Mouse (Mus musculus) liver, embryonic 13.5 days (tissue): ENCODE results near the gene Th. TPM values are rescaled to one million over a fixed set of nuclear protein-coding genes. Genes with fewer than 3 reads are reported as not detected.

ENCODE experiments used
- ATAC-seq: fragments of 200-750 bp; cut with Nextera tagmentation; 2 replicates; pipeline ENCODE4 v1.8.0; 2017; ENCODE audit warnings: low read depth, mild to moderate bottlenecking, moderate number of reproducible peaks, moderate library complexity
- DNase-seq: peaks from one replicate; pipeline ENCODE4 v3.0.0; 2022
- H3K27ac ChIP-seq: fragments of 300-500 bp; sonication (generic); 2 replicates; pipeline ENCODE4 v1.5.1; 2015; ENCODE audit warnings: moderate library complexity, mild to moderate bottlenecking, inconsistent platforms
- H3K27me3 ChIP-seq: fragments of 300-500 bp; sonication (generic); 2 replicates; pipeline ENCODE4 v1.6.1; 2015; ENCODE audit warnings: mild to moderate bottlenecking, inconsistent platforms
- H3K36me3 ChIP-seq: fragments of 300-500 bp; sonication (generic); 2 replicates; pipeline ENCODE4 v1.6.1; 2015; ENCODE audit warnings: mild to moderate bottlenecking, inconsistent platforms
- H3K4me1 ChIP-seq: fragments of 300-500 bp; sonication (generic); replicated peaks from 2 replicates; pipeline ENCODE4 v1.6.1; 2015; ENCODE audit warnings: inconsistent platforms
- H3K4me2 ChIP-seq: fragments of 300-500 bp; sonication (generic); 2 replicates; pipeline ENCODE4 v1.6.1; 2015; ENCODE audit warnings: inconsistent platforms, mild to moderate bottlenecking, moderate library complexity
- H3K4me3 ChIP-seq: fragments of 300-500 bp; sonication (generic); replicated peaks from 2 replicates; pipeline ENCODE4 v1.5.1; 2015; ENCODE audit warnings: mild to moderate bottlenecking, inconsistent platforms
- H3K9ac ChIP-seq: fragments of 300-500 bp; sonication (generic); 2 replicates; pipeline ENCODE4 v1.6.1; 2015; ENCODE audit warnings: mild to moderate bottlenecking, inconsistent platforms
- H3K9me3 ChIP-seq: fragments of 300-500 bp; sonication (generic); replicated peaks from 2 replicates; pipeline ENCODE4 v1.6.1; 2016; ENCODE audit warnings: inconsistent platforms
- WGBS: fragments of 180-500 bp; shearing (Covaris S2); methylation state at CpG from one replicate; pipeline ENCODE4 v1.1.7; 2015; ENCODE audit not compliant: insufficient replicate concordance; 5-methylcytosine and 5-hydroxymethylcytosine counted together
- polyA plus RNA-seq: library from polyadenylated mRNA; unstranded; fragments of >200 nt; fragmentation: Nextera tagmentation; extraction: Ambion mirVana; gene quantifications from 2 replicates; pipeline ENCODE4 v1.2.1, GENCODE M21; 2015

Gene Th
- polyA plus RNA-seq, 1 experiment from 2014 or later: not detected

DNA sequence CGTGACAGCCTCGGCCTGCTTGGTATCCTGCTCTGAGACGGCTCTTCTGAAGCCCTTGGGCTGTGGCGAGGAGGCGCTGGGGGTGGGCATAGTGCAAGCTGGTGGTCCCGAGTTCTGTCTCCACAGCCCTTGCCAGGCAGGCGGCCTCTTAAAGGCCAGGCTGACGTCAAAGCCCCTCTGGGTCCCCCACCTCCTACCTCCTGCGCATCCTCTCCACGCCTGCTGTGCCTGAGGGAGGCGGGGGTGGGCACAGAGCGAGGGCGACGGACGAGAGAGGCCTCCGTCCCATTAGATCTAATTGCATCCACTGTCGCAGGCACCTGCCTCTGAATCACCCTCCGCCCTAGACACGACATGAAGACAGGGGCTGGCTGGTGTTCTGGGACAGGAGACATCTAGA is 31.1 kb downstream of the Th start:
- H3K9me3 ChIP-seq: no peaks in the 10 kb centered on the region
- no peak overlapping the region for H3K4me3 ChIP-seq
- no peak overlapping the region for H3K9ac ChIP-seq
- peaks cover 52% of the 10 kb centered on the region for H3K27me3 ChIP-seq
- no peak overlapping the region for H3K27ac ChIP-seq
- ATAC-seq (no peak), DNase-seq (no peak)
- no peaks in the 10 kb centered on the region for H3K36me3 ChIP-seq
- no peaks in the 10 kb centered on the region for H3K4me1 ChIP-seq
- 56% methylated on average over 19 of the region's 19 CpGs for WGBS
- no peak overlapping the region for H3K4me2 ChIP-seq

DNA sequence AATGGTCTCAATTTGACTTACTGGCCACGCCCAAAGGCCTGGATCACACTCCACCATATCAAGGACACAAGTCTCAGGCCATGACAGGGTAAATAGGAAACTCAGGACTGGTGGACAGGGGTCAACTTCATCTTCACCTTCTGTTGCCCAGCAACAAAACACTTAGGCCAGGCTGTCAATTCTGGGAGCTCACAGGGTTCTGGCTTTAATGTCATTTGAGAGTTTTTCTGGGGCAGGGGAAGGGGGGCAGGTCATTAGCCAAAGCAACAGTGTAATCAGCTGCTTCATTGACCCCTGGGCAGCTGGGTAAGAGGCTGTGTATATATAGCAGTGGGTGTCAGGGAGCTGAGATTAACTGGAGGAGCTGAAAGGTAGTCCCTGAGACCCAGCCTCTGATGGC is 33.5 kb downstream of the Th start:
- 42% methylated on average over 1 of the region's 1 CpGs for WGBS
- Histone ChIP-seq H3K27ac (no peak overlapping the region), H3K9me3 (no peaks in the 10 kb centered on the region), H3K36me3 (no peaks in the 10 kb centered on the region), H3K4me3 (no peak overlapping the region), H3K27me3 (peaks cover 52% of the 10 kb centered on the region), H3K9ac (no peak overlapping the region), H3K4me1 (no peaks in the 10 kb centered on the region), H3K4me2 (no peak overlapping the region)
- DNase-seq (no peak), ATAC-seq (no peak)

DNA sequence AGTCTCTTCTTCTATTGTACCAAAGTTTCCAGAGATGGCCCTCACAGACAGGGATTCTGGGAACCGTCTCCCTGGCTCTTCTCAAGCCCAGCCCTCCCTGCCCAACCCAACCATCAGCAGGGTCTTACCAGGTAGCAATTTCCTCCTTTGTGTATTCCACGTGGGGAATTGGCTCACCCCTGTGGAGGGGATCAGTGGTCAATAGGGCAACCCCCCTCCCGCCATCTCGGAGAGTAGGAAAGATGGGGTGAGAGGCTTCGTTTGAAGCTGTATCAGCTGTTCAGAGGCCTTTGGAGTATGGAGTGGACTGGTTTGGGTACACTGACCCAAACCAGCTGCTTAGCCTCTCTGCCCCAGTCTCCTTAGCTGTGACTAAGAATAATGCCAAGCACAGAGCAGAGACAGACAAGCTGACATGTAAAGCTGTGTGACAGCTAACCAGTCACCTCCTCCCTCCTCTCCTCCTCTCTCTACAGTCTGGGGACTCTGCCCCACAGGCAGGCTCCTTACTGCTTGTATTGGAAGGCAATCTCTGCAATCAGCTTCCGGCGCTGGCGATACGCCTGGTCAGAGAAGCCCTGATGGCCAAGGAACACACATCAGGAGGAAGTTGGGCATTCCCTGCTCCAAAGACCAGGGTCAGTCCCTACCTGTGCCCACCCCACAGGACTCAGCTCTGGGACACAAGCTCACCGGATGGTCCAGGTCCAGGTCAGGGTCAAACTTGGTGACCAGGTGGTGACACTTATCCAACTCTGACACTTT is 34.8 kb downstream of the Th start:
- Histone ChIP-seq H3K9ac (no peak overlapping the region), H3K27ac (no peak overlapping the region), H3K4me3 (no peak overlapping the region), H3K9me3 (no peaks in the 10 kb centered on the region), H3K36me3 (no peaks in the 10 kb centered on the region), H3K27me3 (peaks cover 44% of the 10 kb centered on the region), H3K4me1 (no peaks in the 10 kb centered on the region), H3K4me2 (no peak overlapping the region)
- DNase-seq (no peak), ATAC-seq (no peak)
- 58% methylated on average over 10 of the region's 10 CpGs for WGBS

DNA sequence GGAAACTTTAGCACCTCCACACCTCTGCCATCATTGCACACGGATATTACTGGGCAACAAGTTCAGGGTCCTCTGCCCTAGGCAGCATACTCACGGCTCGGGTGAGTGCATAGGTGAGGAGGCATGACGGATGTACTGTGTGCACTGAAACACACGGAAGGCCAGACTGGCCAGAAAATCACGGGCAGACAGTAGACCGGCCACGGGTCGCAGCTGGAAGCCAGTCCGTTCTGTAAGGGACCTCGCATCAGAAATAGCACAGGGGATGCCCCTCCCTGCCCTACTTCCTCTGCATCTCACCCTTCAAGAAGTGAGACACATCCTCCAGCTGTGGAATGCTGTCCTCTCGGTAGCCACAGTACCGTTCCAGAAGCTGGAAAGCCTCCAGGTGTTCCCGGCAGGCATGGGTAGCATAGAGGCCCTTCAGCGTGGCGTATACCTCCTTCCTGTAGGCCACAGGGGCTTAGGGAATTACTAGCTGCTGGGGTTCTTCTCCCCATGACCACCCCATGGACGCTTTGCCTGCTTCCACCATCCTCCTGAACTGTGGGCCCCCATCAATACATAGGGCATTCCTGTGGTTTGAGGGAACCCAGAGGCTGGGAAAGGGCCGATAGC is 35.6 kb downstream of the Th start:
- Histone ChIP-seq H3K4me1 (no peaks in the 10 kb centered on the region), H3K36me3 (no peaks in the 10 kb centered on the region), H3K4me3 (no peak overlapping the region), H3K27me3 (peaks cover 38% of the 10 kb centered on the region), H3K4me2 (no peak overlapping the region), H3K9ac (no peak overlapping the region), H3K9me3 (no peaks in the 10 kb centered on the region), H3K27ac (no peak overlapping the region)
- DNase-seq (no peak), ATAC-seq (no peak)
- 60% methylated on average over 18 of the region's 18 CpGs for WGBS

DNA sequence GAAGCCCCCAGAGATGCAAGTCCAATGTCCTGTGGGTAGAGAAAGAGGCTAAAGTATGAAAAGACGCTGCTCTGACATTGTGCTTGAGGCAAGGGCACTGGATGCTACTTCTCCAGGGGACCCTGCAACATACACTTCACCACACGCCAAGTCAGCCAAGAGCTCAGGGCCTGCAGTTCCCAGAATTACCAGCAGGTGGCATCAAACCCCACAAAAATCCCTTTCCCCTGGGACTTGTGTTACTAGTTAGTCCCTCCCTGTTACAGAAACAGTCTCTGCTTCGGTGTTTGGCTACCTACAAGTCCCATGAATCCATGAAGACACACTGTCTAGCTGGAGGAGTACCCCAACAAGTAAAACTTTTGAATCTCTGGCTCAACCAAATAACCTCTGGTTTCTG is 36.3 kb downstream of the Th start:
- 7% methylated on average over 3 of the region's 3 CpGs for WGBS
- ATAC-seq: 0 out of 2 replicates have a peak, but pooled peaks have one; percentile 5

DNA sequence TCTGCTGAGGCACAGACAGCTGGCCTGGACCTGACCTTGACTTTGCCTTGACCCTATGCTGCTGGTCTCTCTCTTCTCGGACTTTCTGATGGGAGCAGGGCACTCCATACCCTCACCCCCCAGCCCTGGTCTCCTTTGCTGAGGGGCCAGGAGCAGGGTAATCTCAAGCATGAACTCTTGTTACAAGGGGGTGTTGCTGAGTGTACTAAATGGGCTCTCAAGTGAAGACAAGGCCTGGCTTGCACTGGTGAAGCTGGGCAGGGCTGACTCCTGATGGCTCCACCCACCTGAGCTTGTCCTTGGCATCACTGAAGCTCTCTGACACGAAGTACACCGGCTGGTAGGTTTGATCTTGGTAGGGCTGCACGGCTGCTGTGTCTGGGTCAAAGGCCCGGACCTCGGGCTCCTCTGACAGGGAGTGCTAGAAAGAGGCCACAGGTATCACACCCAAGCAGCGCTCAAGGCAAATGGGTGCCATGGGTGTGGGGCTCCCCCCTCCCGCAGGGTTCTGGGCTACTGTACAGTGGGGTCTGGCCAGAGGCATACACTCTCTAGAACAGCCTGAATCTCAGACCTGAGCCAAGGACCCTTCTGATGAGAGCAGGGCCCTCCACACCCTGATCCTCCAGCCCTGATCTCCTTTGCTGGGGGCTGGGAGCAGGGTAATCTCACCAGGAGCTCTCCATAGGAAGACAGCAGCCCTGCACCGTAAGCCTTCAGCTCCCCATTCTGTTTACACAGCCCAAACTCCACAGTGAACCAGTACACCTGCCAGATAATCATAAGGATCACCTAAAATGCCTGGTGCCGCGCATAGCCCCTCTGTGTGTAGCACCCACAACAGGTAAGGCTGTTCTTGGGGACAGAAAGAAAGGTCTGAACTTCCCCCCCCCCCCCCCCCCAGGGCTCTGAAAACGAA is 36.9 kb downstream of the Th start:
- Histone ChIP-seq H3K9me3 (no peaks in the 10 kb centered on the region), H3K27me3 (peaks cover 26% of the 10 kb centered on the region), H3K4me2 (no peak overlapping the region), H3K27ac (no peak overlapping the region), H3K36me3 (no peaks in the 10 kb centered on the region), H3K4me3 (no peak overlapping the region), H3K4me1 (no peaks in the 10 kb centered on the region), H3K9ac (no peak overlapping the region)
- WGBS: 49% methylated on average over 12 of the region's 12 CpGs
- peak; percentile 18; the same call in 1 of the 2 replicates for ATAC-seq
- DNase-seq: no peak

More for the DNA sequence above, 36.3 kb downstream of the Th start:
- Histone ChIP-seq H3K36me3 (no peaks in the 10 kb centered on the region), H3K4me2 (no peak overlapping the region), H3K9me3 (no peaks in the 10 kb centered on the region), H3K4me3 (no peak overlapping the region), H3K9ac (no peak overlapping the region), H3K27me3 (peaks cover 32% of the 10 kb centered on the region), H3K27ac (no peak overlapping the region), H3K4me1 (no peaks in the 10 kb centered on the region)
- peak; percentile 45 for DNase-seq

DNA sequence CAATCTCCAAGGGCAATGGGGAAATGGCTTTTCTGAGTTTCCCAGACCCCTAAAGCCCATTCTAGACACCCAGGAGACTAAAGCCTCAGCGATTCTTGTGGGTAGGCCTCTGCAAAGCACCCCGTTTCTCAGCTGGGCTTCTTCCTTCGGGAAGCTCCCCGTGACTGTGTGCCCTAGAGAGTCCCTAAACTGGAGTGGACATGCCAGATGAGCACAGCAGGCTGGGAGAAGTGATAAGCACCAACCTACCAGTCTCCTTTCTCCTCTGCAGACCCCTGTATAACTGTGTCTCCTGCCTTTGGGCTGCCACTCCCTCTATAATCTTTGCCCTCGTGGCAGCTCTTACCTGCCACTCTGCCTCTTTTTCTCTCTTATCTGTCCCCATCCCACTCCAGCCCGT is 37.6 kb downstream of the Th start:
- no peak for ATAC-seq

DNA sequence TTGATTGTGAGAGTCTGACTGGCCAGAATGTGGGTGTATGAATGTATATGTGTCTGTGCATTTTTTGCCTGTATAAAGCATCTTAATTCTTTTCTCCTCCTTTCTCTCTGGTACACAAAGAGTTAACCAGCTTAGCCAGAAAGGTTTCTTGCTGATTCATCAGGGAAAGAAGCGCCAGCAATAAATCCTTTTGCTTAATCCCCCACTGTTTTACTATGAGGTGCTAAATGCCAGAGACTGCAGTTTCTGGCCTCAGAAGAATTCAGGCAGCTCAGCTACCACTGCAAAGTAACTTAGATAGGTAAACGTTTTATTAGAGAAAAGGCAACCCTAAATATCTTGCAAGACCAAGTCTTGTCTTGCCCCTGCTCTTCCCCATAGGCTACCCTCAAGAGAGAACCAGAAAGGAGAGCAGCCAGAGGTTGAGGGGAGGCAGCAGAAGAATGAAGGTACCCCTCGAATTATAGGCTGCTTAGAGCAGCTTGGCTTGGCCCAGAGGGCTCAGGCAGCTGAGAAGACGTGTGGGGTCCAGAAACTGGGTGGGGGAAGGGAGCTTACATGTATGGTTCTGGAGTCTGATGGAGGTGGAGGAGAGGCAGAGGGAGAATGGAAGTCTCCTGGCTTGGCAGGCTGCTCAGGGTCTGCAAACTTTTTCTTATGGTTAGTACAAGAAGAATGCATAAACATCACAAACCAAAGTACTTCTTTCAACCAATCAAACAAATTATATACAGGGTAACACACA is 61.3 kb downstream of the Th start:
- DNase-seq: no peak
- H3K4me1 ChIP-seq: no peaks in the 10 kb centered on the region
- H3K36me3 ChIP-seq: no peaks in the 10 kb centered on the region
- H3K9me3 ChIP-seq: no peaks in the 10 kb centered on the region
- no peak for ATAC-seq
- no peak overlapping the region for H3K9ac ChIP-seq
- H3K4me3 ChIP-seq: no peak overlapping the region
- H3K27me3 ChIP-seq: no peaks in the 10 kb centered on the region
- 7% methylated on average over 4 of the region's 4 CpGs for WGBS
- no peak overlapping the region for H3K27ac ChIP-seq
- no peak overlapping the region for H3K4me2 ChIP-seq

More for the DNA sequence above, 37.6 kb downstream of the Th start:
- DNase-seq: no peak
- no peak overlapping the region for H3K9ac ChIP-seq
- peaks cover 19% of the 10 kb centered on the region for H3K27me3 ChIP-seq
- no peaks in the 10 kb centered on the region for H3K36me3 ChIP-seq
- no peak overlapping the region for H3K4me2 ChIP-seq
- no peaks in the 10 kb centered on the region for H3K4me1 ChIP-seq
- no peaks in the 10 kb centered on the region for H3K9me3 ChIP-seq
- no peak overlapping the region for H3K27ac ChIP-seq
- H3K4me3 ChIP-seq: no peak overlapping the region
- 46% methylated on average over 6 of the region's 6 CpGs for WGBS

DNA sequence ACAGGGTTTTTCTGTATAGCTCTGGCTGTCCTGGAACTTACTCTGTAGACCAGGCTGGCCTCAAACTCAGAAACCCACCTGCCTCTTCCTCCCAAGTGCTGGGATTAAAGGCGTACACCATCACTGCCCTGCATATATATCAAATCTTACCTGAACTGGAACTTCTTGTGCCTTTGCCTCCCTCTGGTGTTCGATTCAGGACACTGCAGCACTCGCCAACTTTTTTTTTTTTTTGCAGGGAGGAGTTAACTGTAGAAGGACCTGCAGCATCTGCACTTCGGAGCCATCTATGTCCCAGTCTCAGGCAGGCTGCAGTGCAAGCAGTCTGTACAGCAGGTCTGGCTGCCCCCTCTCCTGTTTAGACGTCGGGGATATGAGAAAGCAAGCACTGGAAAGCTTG is 80.2 kb downstream of the Th start:
- Histone ChIP-seq H3K9me3 (no peaks in the 10 kb centered on the region), H3K36me3 (no peaks in the 10 kb centered on the region), H3K4me3 (no peak overlapping the region), H3K27me3 (no peaks in the 10 kb centered on the region), H3K27ac (no peak overlapping the region), H3K4me1 (no peaks in the 10 kb centered on the region), H3K4me2 (no peak overlapping the region), H3K9ac (no peak overlapping the region)
- 12% methylated on average over 6 of the region's 6 CpGs for WGBS
- peak; percentile 13 for DNase-seq
- ATAC-seq: no peak
